Mouse (Mus musculus): Measurements from ENCODE around the gene Col4a3bp.

GRCm38 (mm10) chr13:96593621-96594020 lies 51.2 kb downstream of the Col4a3bp start:
- TF ChIP-seq CTCF (IDR thresholded peaks at IDR 0.05; ENCODE audit: control insufficient read depth, insufficient read depth, insufficient read length) (no peak), USF1 (IDR thresholded peaks at IDR 0.05; ENCODE audit: low read depth) (no peak), CEBPB (IDR thresholded peaks at IDR 0.05; ENCODE audit: low read depth) (no peak), MYOG (IDR thresholded peaks at IDR 0.05; ENCODE audit: control insufficient read depth, extremely low read depth, insufficient read length) (no peak), MYOD1 (IDR thresholded peaks at IDR 0.05; ENCODE audit: control insufficient read depth, insufficient read length, low read depth) (no peak), MAX (IDR thresholded peaks at IDR 0.05) (no peak), FOSL1 (IDR thresholded peaks at IDR 0.05; ENCODE audit: insufficient read depth, low read length, poor library complexity, severe bottlenecking) (no peak)
